Mouse (Mus musculus) thymus, adult 2 months (tissue): ENCODE results near the gene Bsn. TPM values are rescaled to one million over a fixed set of nuclear protein-coding genes. Genes with fewer than 3 reads are reported as not detected.
A peak's percentile ranks its signal among the peaks of the same experiment; 100 is the strongest.

ENCODE experiments used
- DNase-seq: peaks from one replicate; pipeline ENCODE4 v3.0.0; 2021
- H3K27ac ChIP-seq: fragments of 200-500 bp; 2 replicates; pipeline ENCODE4 v1.5.1; 2012; ENCODE audit warnings: low read length, control low read depth; ENCODE audit not compliant: control insufficient read depth, insufficient read depth
- H3K27me3 ChIP-seq: fragments of 200-500 bp; 2 replicates; pipeline ENCODE4 v1.6.1; 2012; ENCODE audit warnings: mild to moderate bottlenecking, low read length, moderate library complexity, mixed read lengths; ENCODE audit not compliant: control insufficient read depth, insufficient read depth
- H3K36me3 ChIP-seq: fragments of 200-500 bp; 2 replicates; pipeline ENCODE4 v1.6.1; 2012; ENCODE audit warnings: mild to moderate bottlenecking, low read length, moderate library complexity; ENCODE audit not compliant: control insufficient read depth, insufficient read depth
- H3K4me1 ChIP-seq: fragments of 200-500 bp; replicated peaks from 2 replicates; pipeline ENCODE4 v1.6.1; 2012; ENCODE audit warnings: low read length; ENCODE audit not compliant: control insufficient read depth, insufficient read depth
- H3K4me3 ChIP-seq: fragments of 200-500 bp; 2 replicates; pipeline ENCODE4 v1.5.1; 2012; ENCODE audit warnings: mild to moderate bottlenecking, low read length, control low read depth, moderate library complexity; ENCODE audit not compliant: control insufficient read depth, insufficient read depth
- CTCF ChIP-seq: fragments of 200-500 bp; IDR thresholded peaks from 2 replicates; pipeline ENCODE4 v1.5.1; 2012; ENCODE audit warnings: mild to moderate bottlenecking, control low read depth, low read length, moderate library complexity, borderline replicate concordance; ENCODE audit not compliant: control insufficient read depth, poor library complexity, insufficient read depth; ENCODE audit errors: extremely low read depth
- POLR2A ChIP-seq: fragments of 200-500 bp; IDR thresholded peaks from 2 replicates; pipeline ENCODE4 v1.6.1; 2012; ENCODE audit warnings: mild to moderate bottlenecking, low read length, control low read depth, moderate library complexity; ENCODE audit not compliant: control insufficient read depth, poor library complexity, insufficient read depth; ENCODE audit errors: extremely low read depth
- WGBS: fragments of 180-500 bp; shearing (Covaris S2); methylation state at CpG from one replicate; pipeline ENCODE4 v1.1.7; 2018; 5-methylcytosine and 5-hydroxymethylcytosine counted together
- polyA plus RNA-seq: library from polyadenylated mRNA; depleted of rRNA; stranded (reverse); fragments of >200 nt; gene quantifications from 2 replicates; pipeline ENCODE4 v1.2.3, GENCODE M21; 2012

Bsn gene
- polyA plus RNA-seq, 1 experiment: 2.6 TPM

GRCm38 (mm10) chr9:108157891-108158290 is 32.3 kb downstream of the Bsn start:
- Histone ChIP-seq H3K27me3 (no peaks in the 10 kb centered on the region), H3K36me3 (no peaks in the 10 kb centered on the region), H3K4me1 (peaks cover 17% of the 10 kb centered on the region), H3K27ac (no peak overlapping the region), H3K4me3 (no peak overlapping the region)
- 93% methylated on average over 7 of the region's 7 CpGs for WGBS
- DNase-seq: no peak
- TF ChIP-seq CTCF (no peak), POLR2A (no peak)

DNA sequence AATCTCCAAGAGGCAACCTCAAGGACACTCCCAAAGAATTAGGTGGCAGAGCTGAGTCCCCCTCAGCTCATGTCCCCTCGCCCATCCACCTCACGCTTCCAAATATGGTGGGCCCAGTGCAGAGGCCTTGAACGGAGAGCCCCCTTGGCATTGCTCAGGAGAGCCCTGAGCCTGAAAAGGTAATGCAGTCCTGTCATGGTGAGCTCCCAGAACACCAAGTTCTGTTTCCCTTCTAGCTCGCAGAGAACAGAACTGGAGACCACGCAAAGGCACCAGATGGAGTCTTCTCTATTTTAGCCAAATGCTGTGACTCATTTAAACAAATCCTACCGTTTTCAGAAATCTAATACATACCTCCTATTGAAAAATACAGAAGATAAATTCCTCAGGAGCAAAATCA is 32.7 kb downstream of the Bsn start:
- Histone ChIP-seq H3K4me3 (no peak overlapping the region), H3K4me1 (peaks cover 15% of the 10 kb centered on the region), H3K36me3 (no peaks in the 10 kb centered on the region), H3K27me3 (no peaks in the 10 kb centered on the region), H3K27ac (no peak overlapping the region)
- WGBS: 96% methylated on average over 6 of the region's 6 CpGs
- DNase-seq: no peak
- TF ChIP-seq CTCF (no peak), POLR2A (no peak)

- no peak for DNase-seq
- 58% methylated on average over 5 of the region's 5 CpGs for WGBS
- peaks cover 15% of the 10 kb centered on the region for H3K4me1 ChIP-seq
- no peak overlapping the region for H3K27ac ChIP-seq
- H3K36me3 ChIP-seq: no peaks in the 10 kb centered on the region
- no peak overlapping the region for H3K4me3 ChIP-seq
- H3K27me3 ChIP-seq: no peaks in the 10 kb centered on the region
- TF ChIP-seq CTCF: no peak
- TF ChIP-seq POLR2A: no peak
Observed at GRCm38 (mm10) chr9:108156786-108157185, 33.4 kb downstream of the Bsn start.

DNA sequence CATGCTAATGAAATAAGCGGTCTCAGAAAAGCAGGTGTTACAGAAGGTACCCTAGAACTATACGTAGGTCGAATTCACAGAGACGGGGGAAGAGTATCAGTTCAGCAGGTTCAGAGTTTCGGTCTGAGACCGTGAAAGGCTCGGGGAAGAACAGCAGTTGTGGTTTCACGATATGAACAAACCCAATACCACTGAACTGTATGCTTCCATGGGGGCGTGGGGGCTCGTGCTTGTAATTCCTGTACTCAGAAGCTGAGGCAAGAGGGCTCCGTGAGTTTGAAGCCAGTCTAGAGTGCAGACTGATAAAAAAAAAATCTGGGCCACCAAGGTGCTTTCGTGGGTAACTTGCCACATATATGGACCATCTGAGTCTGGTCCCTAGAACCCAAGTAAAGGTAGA is 35.4 kb downstream of the Bsn start:
- TF ChIP-seq POLR2A (no peak), CTCF (no peak)
- Histone ChIP-seq H3K27ac (no peak overlapping the region), H3K27me3 (no peaks in the 10 kb centered on the region), H3K4me1 (peaks cover 22% of the 10 kb centered on the region), H3K4me3 (no peak overlapping the region), H3K36me3 (no peaks in the 10 kb centered on the region)
- no peak for DNase-seq
- WGBS: 35% methylated on average over 12 of the region's 12 CpGs

GRCm38 (mm10) chr9:108153516-108154448 is 36.4 kb downstream of the Bsn start:
- 66% methylated on average over 12 of the region's 12 CpGs for WGBS
- Histone ChIP-seq H3K4me1 (peaks cover 26% of the 10 kb centered on the region), H3K27ac (no peak overlapping the region), H3K27me3 (no peaks in the 10 kb centered on the region), H3K36me3 (no peaks in the 10 kb centered on the region), H3K4me3 (no peak overlapping the region)
- DNase-seq: no peak
- TF ChIP-seq POLR2A: no peak
- no peak for TF ChIP-seq CTCF

- Histone ChIP-seq H3K27me3 (no peaks in the 10 kb centered on the region), H3K27ac (peak overlapping the region; percentile 50; the same call in 1 of the 2 replicates), H3K36me3 (no peaks in the 10 kb centered on the region), H3K4me3 (no peak overlapping the region), H3K4me1 (peaks cover 36% of the 10 kb centered on the region)
- no peak for DNase-seq
- no peak for TF ChIP-seq CTCF
- no peak for TF ChIP-seq POLR2A
- WGBS: 0% methylated on average over 1 of the region's 1 CpGs
Observed at GRCm38 (mm10) chr9:108150486-108150885, 39.7 kb downstream of the Bsn start.
